Mouse (Mus musculus): Measurements from ENCODE around the gene Rhog.

Rhog gene

GRCm38 (mm10) chr7:102250631-102251214, 5.1 kb downstream of the Rhog start:
- DNase-seq (ENCODE audit: low read depth, low spot score), result peak; percentile 95

- peak; percentile 87 for DNase-seq (ENCODE audit: low read depth, low spot score)
Measured at GRCm38 (mm10) chr7:102249896-102250630, 5.8 kb downstream of the Rhog start.

DNA sequence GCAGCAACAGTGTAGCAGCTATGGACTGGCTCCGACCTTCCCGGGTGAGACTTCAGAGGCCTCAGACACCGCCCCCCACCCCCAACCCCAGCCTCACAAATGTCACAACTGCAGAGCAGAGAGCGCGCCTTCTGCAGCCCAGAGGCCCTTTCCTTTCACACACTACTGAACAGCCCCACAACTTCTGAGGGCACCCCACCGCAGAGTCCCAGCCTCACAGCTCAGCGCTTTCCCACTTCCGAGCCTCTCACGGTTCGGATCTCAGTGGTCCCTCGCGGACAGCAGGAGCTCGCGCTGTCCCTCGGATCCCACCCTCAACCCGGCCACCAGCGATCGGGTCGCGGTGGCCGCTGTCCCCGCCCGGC, 6.3 kb downstream of the Rhog start:
- DNase-seq (ENCODE audit: low read depth, low spot score), result peak; percentile 84

DNA sequence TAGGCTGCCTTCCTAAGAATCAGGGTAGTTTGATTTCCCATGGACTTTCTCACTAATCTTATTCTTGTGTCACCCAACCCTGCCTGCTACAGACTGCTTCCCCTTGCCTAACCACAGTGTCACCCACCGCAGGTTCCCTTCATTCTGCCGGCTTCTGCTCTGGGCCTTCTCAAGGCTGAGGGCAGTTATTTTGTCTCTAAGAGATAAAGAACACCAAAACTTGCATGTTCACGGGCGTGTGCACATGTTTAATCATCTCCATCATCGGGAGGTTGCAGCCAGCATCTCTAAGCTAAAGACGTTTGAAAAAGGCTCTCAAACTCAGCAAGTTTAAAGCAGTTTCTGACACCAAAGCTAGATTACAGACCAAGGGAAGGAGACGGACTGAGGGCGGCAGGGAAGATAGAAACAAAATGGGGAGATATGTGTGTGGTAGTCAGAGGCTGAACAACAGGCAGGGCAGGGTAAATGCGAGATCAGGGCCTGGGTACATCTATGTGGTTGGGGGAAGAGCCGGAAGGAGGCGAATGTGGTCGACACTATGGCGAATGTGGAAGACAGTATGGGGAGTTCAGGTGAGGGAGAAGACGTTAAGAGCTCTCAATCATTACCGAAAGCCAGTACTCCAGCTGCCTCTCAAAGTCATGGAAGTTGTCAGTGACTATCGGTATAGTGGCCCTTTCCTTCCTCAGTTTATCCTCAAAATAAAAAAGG, 7.0 kb downstream of the Rhog start:
- peak; percentile 65 for DNase-seq (ENCODE audit: low read depth, low spot score)

GRCm38 (mm10) chr7:102246956-102247797, 8.7 kb downstream of the Rhog start:
- DNase-seq (ENCODE audit: low read depth, low spot score), result peak; percentile 47

DNA sequence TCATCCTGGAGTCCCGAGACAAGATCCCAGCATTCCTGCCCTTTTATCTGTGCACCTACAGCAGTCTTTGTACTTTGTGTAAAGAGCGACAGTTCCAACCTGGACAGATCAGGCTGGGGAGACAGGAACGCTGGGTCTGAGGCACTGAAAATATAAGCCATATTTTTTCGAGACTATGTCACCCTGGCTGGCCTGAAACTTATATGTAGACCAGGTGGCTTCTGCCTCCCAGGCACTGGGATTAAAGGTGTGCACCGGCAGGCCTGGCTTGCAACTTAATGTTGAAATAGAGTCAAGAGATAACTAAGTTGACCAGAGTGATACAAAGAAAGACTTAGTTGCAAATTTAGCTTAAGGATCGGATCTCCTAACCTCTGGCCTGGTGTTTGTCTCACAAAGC, 9.6 kb downstream of the Rhog start:
- DNase-seq (ENCODE audit: low read depth, low spot score), result no peak

DNA sequence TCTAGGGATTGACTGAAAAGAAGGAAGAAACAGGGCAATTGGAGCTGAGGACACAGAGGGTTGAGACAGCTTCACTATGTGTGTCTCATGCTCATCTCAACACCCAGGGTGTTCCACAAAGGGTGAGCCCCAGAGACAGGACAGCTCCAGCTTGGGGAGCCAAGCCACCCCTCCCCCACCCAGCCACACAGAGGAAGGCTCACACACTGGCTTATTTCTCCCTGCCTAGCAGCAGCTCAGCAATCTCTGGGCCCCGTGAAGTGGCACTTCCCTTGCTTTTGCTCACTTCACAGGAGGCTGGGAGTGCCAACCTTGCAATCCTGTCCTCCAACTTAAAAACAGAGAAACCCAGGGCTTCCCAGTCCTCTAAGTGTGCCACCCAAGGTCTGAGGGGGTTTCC, 10.1 kb downstream of the Rhog start:
- DNase-seq (ENCODE audit: low read depth, low spot score), result peak; percentile 41

DNA sequence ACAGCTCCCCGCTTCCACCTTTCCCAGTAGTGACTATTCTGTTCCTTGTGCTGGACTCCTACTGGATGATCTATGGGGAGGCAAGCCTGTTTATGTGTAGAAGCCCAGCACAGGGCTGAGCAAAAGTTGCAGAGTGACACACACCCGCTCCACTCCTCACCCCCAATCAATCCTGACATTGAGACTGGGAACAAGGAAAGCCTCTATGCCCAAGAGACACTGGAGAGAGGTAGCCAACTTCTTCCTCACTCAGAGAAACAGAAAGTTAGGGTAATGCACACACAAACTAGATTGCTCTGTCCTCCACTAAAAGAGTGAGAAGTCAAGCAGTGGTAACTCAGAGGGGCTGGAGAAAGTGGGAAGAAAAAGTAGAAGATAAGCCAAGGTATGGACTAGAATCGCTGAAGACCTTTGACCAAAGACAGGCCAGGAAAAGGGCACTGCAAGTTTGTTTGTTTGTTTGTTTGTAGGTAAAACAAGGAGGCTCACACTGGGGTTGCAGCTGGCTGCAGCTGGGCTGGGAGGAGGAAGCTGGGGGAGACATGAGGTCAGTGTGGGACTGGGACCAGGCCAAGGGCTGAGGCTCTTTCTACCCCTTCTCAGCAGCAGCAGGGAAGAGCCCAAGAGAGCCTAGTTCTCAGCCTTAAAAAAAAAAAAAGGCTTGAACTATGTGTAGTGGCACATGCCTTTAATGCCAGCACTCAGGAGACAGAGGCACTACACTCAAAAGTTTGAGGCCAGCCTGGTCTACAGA, 10.9 kb downstream of the Rhog start:
- no peak for DNase-seq (ENCODE audit: low read depth, low spot score)

DNA sequence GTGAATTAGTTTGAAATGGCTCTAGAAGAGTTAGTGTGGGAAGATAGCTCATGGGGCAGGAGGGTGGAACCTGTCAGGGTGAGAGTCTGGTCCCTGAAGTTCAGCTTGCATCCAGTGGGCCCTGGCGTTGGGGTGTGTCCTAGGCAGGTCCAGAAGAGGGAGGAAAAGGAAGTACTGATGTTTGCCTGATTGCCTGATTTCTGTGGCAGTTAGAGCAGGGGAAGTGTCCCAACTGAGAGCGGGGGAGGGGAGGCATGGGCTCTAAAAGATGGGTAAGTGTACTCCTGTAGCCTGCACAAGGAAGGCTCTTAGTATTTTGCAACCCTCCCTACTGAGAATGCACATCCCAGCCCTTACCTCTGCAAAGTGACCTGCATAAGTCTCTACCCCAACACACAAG, 12.0 kb downstream of the Rhog start:
- DNase-seq (ENCODE audit: low read depth, low spot score), result no peak

- no peak for DNase-seq (ENCODE audit: low read depth, low spot score)
Measured at GRCm38 (mm10) chr7:102242917-102243316, 12.9 kb downstream of the Rhog start.

GRCm38 (mm10) chr7:102242371-102242770, 13.5 kb downstream of the Rhog start:
- DNase-seq (ENCODE audit: low read depth, low spot score), result peak; percentile 27

DNA sequence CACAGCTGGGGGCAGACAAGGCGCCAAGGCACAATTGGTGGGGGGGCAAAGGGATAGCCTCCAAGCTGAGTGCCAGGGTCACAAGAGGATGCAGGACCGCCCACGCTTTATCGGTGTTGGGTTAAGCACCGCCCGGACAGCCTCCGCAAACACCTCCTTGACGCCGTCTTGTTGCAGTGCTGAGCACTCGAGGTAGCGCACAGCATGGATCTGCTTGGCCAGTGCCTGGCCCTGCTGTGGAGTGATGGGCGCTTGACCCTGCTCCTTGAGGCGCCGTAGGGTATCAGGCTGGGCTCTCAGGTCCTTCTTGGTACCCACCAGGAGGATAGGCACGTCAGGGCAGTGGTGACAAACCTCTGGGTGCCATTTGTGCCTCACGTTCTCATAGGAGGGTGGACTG, 16.3 kb downstream of the Rhog start:
- no peak for DNase-seq (ENCODE audit: low read depth, low spot score)

DNA sequence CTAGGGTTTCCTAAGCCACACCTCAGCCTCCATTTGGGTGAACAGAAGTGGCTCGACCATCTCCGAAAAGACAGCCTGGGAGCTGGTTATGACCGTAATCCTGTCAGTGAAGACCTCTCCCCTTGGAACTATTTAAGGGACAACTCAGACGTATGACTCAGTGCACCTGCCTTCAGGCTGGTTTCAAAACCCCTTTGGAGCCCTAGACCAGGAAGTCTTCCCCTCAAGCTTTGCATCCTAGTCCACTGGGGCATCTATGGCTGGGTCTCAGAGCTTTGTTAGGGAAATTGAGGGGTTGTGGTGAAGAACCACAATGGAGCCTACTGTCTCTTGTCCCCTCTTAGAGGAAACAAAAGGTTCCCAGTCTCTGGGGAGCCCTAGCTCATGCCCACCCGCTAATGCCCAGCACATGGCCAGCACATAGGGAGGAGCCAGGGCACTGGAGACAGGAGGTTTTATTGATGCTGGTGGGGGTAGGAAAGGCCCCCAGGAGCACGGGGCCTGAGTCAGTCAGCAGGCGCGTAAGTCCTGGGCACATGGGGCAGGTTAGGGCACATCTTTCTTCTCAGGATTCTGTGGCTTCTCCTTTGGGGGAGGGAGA, 17.1 kb downstream of the Rhog start:
- DNase-seq (ENCODE audit: low read depth, low spot score), result no peak

DNA sequence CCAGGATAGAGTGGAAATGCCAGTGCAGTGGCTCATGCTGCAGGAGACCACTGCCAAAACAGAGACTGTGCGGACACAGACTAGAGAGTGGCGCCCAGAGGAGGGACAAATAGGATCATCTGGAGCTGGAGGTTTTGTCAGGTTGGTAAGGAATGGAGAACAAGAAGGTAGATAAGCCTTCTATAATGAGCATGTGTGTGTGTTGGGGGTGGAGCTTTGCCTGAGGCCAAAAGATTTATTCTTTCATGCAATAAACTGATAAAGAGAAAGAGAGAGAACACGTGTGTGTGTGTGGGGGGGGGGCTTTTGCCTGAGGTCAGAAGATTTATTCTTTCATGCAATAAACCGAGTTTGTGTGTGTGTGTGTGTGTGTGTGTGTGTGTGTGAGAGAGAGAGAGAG, 22.8 kb downstream of the Rhog start:
- no peak for DNase-seq (ENCODE audit: low read depth, low spot score)

- no peak for DNase-seq (ENCODE audit: low read depth, low spot score)
Measured at GRCm38 (mm10) chr7:102229814-102230213, 26.0 kb downstream of the Rhog start.

GRCm38 (mm10) chr7:102228049-102228670, 27.7 kb downstream of the Rhog start:
- DNase-seq (ENCODE audit: low read depth, low spot score), result no peak

DNA sequence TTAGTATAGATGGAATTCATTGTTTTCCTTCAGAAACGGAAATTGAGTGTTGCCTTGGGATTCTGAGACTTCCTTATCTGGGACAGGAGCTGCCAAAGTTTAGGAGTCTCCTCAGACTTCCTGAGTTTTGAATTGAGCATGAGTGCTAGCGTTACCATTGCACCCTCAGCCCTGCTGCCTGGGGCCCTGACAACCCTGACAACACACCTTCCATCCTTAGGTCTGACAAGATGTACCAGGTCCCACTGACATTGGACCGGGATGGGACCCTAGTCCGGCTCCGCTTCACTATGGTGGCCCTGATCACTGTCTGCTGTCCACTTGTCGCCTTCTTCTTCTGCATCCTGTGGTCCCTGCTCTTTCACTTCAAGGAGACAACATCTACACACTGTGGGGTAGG, 29.8 kb downstream of the Rhog start:
- no peak for DNase-seq (ENCODE audit: low read depth, low spot score)

DNA sequence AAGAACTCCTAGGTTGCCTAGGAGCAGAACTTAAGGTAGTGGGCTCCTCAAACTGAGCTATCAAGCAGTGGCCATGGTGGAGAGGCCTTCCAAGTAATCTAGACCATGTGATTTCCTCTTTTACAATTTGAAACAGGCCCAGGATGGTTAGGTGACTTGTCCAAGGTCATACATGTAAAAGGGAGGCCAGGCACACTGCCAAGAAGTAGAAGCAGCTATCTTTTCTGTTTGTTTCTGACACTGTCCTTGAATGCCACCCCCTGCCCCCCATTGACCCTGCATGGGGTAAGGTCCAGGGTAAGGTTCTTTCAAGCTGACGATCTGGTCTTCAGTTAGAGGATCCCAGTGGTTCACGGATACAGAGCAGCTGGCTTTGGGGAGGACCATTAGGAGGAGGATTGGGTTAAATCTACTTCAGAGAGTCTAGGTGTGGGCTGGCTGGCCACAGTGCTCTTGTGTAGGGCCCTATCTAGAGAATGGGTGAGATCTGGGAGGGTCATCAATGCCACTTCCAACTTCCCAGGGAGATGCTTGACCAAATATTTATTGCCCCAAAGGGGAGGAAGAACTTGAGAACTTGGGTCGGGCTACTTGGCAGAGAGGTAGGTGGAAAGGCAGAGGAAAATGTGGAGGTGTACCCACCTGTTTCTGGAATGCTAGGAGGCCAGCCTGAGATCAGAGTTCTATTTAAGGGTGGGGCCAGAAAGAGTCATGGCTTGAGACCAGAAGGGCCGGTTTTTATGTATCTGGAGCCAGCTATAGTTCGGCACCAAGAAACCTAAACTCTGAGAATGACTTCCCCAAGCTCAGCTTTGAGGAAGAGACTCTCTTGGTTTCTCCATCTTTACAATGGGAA, 31.7 kb downstream of the Rhog start:
- DNase-seq (ENCODE audit: low read depth, low spot score), result no peak

DNA sequence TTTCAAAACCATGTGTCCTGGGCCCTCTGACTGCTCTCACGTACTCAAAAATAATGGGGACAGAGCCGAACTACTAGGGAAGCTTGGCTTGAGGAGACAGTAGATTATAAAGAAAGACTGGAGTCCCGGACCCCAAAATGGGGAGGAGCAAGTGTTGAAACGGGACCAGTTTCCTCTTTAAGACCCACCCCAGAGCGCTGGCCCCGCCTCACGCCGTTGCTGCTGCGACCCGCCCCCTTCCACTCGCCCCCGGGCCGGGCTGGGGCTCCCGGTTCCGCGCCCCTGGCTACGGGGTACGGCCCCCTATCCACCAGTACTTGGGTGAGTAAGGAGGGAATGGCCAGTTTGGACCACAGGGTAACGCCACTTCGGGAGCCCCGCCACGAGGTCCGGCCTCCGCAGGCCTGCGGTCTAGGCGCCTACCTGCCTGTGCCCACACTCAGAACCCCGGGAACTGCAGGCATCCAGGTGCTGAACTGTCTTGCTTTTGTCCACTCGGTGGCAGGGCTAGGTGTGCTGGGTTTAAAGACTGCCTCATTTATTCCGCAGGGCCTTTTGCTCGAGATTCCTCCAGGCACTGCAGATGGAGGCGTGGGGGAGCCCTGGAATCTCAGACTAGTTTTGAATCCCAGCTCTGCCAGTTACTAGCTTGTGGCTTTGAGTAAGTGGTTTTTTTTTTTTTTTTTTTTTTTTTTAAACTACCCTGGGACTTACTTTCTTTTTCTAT, 32.9 kb downstream of the Rhog start:
- DNase-seq (ENCODE audit: low read depth, low spot score), result peak; percentile 73

Measured in CD4-positive helper T cell, adult 2 months (primary cell).